Mouse (Mus musculus) spleen, postnatal 4 days (tissue): ENCODE data around the gene Chrna10.
A peak's percentile ranks its signal among the peaks of the same experiment; 100 is the strongest.

Experiments used
- DNase-seq, 2 experiments: peaks; one replicate each; pipeline ENCODE4 v3.0.0; 2022; ENCODE audit warnings: low spot score in 2 of 2

Gene Chrna10

DNA sequence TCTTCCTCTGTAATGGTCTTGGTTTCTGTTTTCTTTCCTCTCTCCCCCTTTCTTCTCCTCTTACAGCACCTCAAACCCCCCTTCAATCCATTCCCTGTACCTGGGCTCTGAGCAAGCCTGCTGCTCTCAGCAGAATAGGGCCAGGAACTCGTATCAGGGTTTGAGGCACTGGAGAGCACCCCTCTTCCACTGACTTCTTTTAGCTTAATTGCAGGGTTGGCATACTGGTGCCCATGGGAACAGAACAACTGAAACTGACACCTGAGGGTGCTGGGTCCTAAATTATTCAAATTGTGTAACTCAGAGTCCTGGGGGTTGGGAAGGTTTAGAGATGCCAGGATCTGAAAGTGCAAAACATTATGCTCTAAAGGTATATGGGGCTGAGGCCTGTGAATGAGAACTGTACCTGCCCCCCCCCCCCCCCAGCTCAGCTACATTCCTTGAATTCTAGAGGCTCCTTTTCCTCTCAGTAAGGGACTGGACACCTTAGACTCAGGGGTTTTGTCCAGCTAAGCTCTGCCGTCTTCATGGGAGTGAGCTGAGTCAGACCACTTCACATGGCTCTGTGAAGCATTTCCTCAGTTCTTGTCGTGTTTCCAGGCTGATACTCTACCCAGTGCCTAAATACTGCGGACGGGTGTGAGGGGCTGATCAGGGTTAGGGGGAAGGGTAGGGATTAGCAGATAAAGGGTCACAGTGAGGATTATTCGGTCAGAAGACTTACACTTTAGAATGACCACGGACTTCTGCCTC, at the start of gene Chrna10:
Gene Chrna10, minus strand, starts transcription at position 250 of the 753 bp plus-strand sequence.
- DNase-seq, result no peak

DNA sequence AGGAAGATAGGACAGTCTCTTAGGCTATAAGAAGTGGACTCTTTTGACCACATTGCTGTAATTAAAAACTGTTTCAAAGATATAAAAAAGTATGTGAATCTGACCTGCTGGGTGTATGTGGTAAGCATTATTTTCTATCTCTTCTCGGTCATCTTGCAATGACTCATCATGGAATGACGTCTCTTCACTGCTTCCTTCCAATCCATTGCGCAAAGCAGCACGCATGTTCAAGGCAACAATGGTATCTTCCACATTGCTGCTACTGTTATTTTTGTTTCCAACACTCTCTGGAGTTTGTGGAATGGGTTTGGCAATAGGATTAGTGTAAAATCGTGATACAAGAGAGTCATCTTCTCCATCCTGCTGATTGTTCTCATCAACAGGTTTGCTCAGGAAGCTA, 37.1 kb upstream of the Chrna10 start:
- DNase-seq, result no peak

DNA sequence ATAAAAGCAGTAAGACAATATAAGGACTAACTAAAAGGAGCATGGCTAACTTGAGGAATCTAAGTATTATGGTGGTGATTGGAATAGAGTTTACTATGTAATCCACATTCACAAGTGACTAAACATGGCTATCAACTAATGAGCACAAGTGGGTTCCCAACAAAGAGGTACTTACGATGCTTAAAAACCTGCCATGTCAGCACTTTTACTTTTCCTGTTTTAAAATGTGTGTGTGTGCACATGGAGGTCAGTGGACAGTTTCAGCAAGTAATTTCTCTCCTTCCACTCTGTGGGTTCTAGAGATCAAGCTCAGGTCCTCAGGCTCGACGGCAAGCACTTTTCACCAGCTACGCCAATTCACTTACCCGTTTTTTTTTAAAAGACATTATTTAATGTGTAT, 21.3 kb upstream of the Chrna10 start:
- no peak for DNase-seq

DNA sequence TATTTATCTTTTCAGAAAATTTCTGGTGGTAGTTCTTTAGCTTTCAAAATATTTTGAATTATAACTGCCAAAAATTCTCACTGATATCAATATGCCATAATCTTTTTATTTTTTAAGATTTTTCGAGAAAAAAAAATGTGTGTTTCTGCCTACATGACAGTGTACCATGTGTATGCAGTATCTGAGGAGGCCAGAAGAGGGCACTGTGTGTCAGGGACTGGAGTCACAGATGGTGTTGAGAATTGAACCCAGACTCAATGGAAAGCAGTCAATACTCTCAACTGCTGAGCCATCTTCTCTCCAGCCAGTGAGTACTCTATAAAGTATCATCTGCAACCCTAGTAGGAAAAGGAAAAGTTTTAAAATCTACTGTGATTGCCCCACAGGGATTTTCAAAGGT, 20.8 kb upstream of the Chrna10 start:
- DNase-seq, result peak; percentile 61 to 78

DNA sequence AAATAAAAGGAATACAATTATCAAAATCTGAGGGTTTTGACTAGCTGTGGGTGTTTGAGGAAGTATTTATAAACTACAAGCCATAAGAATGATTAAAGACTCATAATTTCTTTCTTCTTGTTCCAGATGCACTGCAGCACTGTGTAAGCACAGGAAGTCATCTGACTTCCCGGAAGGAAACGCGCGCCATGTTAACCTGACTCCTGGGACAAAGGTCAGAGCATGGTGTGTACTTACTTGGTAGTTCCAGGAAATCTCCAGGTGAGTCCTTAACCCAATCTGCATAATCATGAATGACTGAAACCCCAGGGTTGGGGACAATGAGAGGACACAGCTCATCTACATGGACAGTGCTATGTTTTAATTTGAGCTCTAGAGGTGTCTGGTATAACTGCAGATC, 15.8 kb upstream of the Chrna10 start:
- no peak for DNase-seq

DNA sequence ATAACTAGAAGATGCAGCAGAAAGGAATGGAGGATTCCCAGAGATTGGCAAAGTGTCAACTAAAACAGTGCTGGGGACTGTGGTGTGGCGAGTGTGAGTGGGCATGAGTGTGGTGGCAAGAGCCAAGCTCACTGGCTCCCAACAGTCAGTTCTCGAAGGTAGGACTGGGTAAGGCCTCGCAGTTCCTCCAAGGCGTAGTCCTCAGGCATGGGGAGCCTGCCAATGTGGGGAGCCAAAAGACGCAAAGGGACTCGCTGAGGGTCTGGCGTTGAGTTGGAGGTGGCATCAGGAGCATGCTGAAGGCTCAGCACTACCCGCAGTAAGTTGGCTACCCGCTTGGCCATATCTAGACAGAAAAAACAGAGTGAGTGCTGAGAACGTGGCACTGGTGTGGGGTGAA, 3.7 kb upstream of the Chrna10 start:
- DNase-seq, result no peak

DNA sequence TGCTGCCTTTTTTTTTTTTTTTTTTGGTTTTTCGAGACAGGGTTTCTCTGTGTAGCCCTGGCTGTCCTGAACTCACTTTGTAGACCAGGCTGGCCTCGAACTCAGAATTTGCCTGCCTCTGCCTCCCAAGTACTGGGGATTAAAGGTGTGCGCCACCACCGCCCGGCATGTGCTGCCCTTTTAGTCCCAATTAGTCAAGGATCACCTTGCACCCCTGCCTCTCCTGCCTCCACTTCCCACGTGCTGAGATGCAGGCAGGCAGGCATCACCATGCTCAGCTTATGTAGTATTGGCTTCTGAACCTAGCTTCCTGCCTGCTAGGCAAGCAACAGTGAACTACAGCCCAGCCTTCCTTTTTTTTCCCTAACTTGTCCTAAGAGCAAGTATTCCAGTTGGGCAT, 754 bp upstream of the Chrna10 start:
- DNase-seq, result no peak

DNA sequence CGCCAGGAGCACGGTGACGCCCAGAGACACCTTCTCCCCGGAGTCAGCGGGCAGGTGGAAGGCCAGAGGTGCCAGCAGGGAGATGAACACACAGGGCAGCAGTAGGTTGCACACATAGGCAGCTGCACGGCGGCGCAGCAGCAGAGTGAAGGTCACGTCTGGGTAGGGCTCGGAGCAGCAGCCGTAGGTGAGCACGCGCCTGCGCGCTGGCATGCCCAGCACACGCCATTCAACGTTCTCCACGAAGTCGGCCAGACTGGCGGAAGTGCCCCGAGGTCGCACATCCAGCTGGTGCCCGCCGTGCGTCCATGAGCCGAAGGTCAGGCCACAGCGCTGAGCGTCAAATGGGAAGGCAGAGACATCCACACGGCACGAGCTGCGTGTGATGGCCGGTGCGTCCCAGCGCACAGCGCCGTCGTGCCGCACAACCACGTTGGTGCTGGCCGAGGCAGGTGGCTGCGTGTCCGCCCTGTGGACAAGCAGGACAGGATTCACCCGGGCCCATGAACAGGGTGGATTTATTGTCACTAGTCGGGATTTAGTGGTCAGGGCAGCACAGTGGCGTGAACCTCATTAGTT, 3.4 kb downstream of the Chrna10 start:
- peak in 1 of 2 experiments; percentile 58 for DNase-seq

DNA sequence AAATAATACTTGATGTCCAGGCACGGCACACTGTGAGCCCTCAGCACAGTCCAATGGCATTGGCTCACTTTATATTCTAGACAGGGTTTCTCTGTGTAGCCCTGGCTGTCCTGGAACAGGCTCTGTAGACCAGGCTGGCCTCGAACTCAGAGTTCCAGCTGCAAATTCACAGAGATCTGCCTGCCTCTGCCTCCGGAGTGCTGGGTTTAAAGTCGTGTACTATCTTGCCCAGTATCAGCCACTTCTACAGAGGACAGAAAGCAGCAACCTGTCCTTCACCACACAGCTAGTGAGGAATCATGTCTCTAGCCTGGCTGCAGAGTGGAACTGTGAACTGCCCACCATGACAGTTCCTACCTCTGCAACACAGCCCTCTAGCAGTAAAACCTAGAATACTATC, 6.9 kb downstream of the Chrna10 start:
- DNase-seq, result no peak

DNA sequence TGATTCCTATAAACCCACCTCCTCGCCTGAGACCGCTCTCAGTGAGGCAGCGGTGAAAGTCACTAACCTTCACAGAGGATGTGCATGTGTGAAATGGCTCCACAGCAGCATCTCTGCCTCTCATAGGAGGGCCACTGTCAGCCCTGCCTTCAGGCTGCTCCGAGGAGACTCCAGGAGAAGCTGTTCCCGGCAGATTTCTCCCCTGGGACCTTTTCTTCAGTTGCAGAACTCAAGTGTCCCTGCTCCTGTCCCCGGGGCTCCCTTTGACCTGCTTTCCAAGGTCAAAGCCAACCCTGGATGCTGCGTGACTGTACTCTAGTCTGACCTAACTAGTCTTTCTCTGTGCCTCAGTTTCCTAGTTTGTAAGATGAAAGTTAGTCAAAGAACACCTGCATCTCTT, 7.5 kb downstream of the Chrna10 start, which contains the start of gene Art5:
Gene Art5, minus strand, starts transcription at position 319 of the 400 bp plus-strand sequence.
- DNase-seq, result no peak

DNA sequence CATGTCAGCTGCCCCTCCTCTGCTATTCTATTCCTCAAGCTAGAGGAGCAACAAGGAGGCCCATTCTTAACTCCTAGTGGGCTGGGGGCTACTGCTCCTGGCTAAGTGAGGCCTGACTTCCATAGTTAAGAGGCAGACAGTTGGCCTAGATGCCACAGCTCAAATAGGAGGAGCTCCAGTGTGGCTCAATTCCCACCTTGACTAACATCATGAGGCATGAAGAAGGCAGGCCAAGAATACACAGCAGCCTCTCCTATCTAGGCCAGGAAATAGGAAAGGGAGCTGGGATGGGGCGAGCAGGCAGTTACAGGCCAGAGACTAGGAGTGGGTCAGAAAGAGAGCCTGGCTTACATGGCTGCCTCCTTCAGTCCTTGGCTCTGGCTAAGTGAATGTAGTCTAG, 8.4 kb downstream of the Chrna10 start:
- no peak for DNase-seq

DNA sequence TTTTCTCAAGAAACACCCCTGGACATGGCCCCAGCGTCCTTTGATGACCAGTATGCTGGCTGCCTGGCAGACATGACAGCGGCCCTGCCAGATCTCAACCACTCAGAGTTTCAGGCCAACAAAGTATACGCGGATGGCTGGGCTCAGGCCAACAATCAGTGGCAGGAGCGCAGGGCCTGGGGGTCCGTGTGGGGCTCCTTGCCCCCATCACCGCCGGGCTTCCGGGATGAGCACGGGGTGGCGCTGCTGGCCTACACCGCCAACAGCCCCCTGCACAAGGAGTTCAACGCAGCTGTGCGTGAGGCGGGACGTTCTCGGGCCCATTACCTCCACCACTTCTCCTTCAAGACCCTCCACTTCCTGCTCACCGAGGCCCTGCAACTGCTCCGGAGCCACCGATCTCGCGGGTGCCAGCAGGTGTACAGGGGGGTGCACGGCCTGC, 9.9 kb downstream of the Chrna10 start:
- DNase-seq, result peak; percentile 25 to 62

DNA sequence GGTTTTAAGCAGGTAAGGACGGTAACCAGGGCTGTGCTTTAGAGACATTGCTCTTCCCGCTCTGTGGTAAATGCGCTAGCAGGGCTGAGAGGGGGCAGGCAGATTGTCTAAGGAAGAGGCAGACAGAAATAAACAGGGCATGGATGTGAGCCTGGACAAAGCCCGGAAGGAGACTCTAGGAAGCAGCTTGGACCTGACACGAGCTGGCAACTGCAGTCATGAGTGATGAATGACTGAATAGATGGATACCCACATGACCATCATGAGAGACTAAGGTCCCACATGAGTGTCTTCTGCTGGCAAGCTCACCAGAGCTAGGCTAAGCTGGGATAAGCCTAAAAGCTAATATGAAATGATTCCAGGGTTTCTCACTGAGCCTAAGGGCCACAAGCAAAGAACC, 12.5 kb downstream of the Chrna10 start:
- no peak for DNase-seq

DNA sequence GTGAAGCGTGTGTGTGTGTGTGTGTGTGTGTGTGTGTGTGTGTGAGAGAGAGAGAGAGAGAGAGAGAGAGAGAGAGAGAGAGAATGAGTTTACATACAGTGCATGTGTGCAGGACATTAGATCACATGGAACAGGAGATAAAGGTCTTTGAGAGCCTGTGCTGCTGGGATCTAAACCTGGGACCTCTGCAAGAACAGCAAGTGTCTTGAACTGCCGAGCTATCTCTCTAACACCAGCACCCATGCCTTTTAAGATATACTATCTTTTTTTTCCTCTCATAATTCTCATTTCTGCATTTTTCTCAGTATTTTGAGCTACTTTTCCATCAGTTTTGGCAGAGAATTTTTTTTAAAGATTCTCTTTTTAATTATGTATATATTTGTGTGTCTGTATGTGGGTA, 13.1 kb downstream of the Chrna10 start:
- no peak for DNase-seq

DNA sequence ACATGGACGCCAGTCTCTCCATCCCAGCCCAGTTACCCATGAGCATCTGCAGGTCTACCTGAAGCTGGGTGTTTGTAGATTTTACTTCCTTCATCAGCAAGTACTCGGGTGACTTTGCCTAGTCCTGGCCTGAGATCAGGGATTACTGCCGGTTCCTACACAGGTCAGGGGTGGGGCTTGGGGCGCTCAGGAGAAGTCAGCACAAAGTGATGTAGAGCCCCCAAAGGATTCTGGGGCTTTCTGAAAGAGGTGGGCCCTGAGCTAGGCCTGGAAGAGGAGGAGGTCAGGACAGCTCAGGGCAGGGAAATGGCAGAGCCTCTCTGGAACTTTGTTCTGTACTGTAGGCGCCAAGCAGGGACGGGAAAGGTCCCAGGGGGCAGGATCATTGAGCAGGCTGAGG, 13.9 kb downstream of the Chrna10 start:
- DNase-seq, result no peak

DNA sequence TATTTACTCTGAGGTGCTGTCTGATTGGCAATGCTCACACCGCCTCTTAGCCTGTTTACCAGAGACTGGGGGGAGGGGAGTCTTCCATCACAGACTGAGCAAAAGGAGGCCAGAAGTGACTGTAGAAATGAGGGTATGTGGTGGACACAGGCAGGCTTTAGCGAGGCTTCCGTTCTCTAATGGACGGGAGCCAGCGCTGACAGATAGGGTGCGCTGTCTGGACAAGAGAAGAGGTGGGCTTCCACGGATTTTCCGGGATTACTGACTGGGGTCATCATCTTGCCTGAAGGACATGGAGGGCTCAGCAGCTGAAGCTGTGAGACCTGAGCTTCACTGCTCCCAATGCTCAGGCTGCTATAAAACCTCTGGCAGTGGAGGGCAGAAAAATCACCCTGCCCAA, 14.4 kb downstream of the Chrna10 start:
- no peak for DNase-seq

DNA sequence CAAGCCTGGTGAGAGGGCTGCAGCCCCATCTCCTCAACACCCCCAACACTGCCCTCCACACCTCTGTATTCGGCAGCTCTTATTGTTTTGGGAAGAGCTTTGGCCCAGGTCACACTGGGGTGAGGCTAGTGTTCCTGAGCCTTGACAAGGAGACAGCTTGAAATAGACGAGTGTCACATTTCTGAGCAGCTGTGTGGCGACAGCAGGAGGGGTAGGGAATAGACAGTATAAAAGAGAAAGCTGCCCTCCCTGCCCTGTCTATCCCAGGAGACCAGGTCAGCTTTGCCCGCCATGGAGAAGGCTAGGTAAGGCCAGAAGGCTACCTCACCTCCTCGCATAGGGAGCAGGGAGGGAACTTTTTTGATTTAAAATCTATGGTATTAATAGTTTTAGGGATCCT, 15.1 kb downstream of the Chrna10 start, which contains the start of gene Art1:
Gene Art1, plus strand, starts transcription at position 257 of the 400 bp plus-strand sequence.
- no peak for DNase-seq

DNA sequence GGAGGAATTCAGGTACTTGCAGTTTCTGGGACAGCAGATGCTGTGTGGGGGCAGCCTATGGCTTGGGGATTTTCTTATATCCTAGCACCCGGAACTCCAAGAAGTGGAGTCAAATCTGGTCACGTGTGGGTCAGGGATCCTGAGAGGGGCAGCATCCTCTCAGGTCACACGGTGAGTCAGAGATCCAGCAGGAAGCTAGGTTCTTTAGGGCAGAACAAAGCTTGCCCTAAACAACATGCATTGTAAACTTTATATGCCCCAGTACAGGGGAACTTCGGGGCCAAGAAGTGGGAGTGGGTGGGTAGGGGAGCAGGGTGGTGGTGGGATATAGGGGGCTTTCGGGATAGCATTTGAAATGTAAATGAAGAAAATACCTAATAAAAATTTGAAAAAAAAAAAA, 15.8 kb downstream of the Chrna10 start:
- no peak for DNase-seq

DNA sequence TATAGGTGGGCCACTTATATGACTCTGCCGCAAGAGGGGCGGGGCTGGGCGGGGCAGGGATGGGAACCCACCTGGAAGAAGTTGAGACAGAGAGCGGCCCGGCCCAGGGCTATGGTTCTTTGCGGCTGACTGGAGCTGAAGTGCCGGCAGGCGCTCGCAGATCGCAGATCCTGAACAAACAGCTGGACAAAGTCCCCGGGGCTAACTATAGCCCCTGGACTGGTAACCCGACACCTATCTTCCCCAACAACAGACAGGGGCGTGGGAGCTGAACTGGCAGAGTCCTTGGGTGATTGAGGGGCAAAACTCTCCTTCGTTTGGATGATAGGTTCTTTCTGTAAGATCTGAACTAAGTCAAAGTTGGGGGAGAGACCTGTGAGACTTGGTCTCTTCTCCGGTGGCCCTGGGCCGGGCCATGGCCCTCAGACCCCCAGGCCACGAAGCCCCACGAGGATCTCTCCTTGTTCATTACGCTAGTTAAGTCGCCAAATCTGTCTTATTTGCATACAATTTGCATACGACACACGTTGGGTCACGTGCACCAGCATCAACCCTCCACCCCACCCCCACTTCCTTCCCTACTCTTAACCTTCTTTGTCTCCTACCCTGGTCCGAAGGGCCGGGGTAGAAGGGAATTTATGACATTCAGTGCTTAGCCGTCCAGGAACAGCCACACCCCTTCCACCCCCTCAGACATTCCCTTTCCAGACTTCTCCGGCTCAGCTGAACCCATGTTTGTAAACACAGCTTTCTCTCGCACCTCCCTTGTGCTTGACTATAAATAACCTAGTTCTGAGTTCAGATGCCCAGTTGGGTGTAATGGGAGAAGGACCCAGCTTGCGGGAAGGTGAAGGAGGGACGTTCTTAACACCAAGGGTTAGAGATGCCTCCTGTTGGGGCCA, 16.6 kb downstream of the Chrna10 start:
- DNase-seq, result peak in 1 of 2 experiments; percentile 32

DNA sequence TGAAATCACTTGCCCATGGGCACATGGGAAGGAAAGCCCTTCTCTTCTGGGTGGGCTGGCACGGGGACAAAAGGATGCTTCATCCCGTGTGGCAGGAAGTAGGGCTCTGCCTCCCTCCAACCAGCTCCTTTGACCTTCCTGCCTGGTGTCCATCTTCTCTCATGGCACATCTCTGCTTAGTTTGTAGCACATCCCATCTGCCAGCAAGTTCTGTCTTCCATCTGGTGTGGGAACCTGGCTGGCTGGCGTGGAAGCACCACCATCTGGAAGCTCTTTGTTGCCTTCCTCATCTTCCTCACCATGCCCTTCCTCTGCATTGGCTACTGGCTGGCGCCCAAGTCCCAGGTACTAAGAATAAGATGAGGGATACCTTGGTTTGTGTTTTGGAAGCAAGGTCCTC, 29.3 kb downstream of the Chrna10 start:
- no peak for DNase-seq

DNA sequence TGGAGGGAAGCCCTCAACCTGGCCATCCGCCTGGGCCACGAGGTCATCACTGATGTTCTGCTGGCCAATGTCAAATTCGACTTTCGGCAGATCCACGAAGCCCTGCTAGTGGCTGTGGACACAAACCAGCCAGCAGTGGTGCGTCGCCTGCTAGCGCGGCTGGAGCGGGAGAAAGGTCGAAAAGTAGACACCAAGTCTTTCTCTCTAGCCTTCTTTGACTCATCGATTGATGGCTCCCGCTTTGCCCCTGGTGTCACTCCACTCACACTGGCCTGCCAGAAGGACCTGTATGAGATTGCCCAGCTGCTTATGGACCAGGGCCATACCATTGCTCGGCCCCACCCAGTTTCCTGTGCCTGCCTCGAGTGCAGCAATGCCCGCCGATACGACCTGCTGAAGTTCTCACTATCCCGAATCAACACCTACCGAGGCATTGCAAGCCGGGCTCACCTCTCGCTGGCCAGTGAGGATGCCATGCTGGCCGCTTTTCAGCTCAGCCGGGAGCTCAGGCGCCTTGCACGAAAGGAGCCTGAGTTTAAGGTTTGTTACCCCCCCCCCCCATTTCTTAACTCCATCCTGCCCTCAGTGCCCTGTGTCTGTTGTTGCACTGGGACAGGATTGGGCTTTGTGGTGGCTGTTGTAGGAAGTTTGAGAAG, 32.5 kb downstream of the Chrna10 start:
- peak in 1 of 2 experiments; percentile 59 for DNase-seq

DNA sequence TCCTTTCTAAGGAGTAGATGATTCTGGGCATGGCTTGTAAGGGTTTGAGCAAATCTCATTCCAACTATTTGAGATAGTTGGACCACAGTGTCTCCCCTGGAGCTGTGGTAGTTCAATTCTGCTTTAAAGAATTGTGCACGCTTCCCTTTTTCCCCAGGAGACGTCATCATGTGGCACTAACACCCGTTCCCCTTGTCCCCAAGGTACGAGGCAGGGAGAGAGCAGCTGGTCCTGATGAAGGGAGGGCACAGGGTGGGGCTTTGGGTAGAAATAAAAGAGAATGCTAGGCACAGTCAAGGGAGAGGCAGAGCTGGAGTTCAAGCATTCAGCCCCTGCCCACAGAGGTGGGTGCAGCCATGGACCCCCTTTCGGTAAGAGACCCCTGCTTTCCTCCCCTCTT, 33.8 kb downstream of the Chrna10 start, which contains the start of gene Trpc2:
Gene Trpc2, plus strand, starts transcription at position 301 of the 400 bp plus-strand sequence.
- no peak for DNase-seq
